Mouse (Mus musculus) gastrocnemius, postnatal 14 days (tissue): Measurements from ENCODE around the gene Cdkl3. TPM values are rescaled to one million over a fixed set of nuclear protein-coding genes. Genes with fewer than 3 reads are reported as not detected.
"Not testable (repeated sequence)": the region's sequence is repeated elsewhere in the genome, so short reads cannot be mapped to it uniquely, and the experiment has no call there.

Source experiments
- DNase-seq: peaks from one replicate; pipeline ENCODE4 v3.0.0; 2021; ENCODE audit warnings: mixed read lengths
- intact Hi-C: fragments of 180-260 bp; cut with DNase I; formaldehyde crosslinking; loops from one replicate; pipeline ENCODE4 v1.15.1; 2025; ENCODE audit warnings: low total_unique reads
- total RNA-seq, 2 experiments: library from RNA; stranded (reverse); gene quantifications; 2 replicates each; pipeline ENCODE4 v1.2.3; 2021

Cdkl3 gene
- total RNA-seq, 2 experiments from 2014 or later = 2.8 to 4.2 TPM

DNA sequence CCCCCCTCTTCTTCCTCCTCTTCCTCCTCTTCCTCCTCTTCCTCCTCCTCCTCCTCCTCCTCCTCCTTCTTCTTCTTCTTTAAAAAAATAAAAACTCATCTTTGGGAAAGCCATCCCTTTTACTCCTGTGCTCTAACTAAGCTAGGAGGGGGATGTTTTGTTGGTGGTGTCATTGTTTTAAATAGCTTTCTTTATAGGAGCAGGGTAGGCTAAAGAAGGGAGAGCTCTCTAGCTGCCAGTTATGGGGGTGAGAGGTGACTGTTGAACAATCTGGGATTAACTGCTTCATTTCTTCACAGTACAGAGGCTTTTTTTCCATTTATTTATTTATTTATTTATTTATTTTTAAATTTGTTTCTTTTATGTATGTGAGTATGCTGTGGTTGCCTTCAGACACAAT lies 101.5 kb downstream of the Cdkl3 start:
- intact Hi-C loops = no loop called here
- DNase-seq = no peak

GRCm38 (mm10) chr11:52106037-52106436 lies 102.0 kb downstream of the Cdkl3 start:
- intact Hi-C loops = no loop called here
- no peak for DNase-seq

DNA sequence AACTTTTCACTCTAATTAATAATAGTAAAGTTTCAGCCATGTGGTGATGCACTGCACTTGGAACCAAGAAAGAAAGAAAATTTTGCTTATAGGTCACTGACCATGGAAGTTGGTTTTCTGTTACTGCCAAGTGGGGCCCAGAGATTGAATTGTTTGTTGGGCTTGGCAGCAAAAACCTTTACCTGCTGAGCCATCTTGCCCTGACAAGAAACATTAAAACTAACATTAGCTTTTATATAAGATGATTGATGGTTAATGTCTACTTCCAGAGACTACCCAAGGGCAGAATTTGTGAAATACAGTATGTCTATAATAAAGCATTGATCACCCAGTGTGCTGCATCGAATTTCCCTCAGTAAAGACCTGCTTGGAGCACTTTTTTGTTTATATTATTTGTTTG lies 102.4 kb downstream of the Cdkl3 start:
- intact Hi-C loops = no loop called here
- no peak for DNase-seq

- DNase-seq = no peak
- intact Hi-C loops = no loop called here
Observed at GRCm38 (mm10) chr11:52108796-52109195, 104.8 kb downstream of the Cdkl3 start.

DNA sequence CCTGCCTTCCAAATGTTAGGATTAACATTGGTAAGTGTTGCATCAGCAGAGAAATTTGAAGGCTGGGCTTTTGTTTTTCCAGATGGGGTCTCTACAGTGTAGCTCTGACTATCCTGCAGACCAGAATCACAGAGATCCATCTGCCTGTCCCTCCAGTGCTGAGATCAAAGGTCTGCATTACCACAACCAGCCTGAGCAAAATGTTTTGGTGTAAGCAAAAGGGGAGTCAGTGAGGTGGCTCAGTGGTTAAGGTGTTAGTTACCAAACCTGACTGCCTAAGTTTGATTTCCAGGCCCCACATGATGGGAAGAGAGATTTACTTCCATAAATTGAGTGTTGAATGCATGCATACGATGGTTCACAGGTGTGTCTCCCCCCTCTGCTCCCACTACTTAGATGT lies 105.4 kb downstream of the Cdkl3 start:
- intact Hi-C loops = no loop called here
- DNase-seq = no peak

- intact Hi-C loops = no loop called here
- DNase-seq = no peak
Observed at GRCm38 (mm10) chr11:52115479-52115878, 111.5 kb downstream of the Cdkl3 start.

- DNase-seq, intact Hi-C loops: not testable (repeated sequence)
Observed at GRCm38 (mm10) chr11:52116117-52116516, 112.1 kb downstream of the Cdkl3 start.

GRCm38 (mm10) chr11:52117156-52117555 lies 113.1 kb downstream of the Cdkl3 start:
- DNase-seq = no peak
- intact Hi-C loops = no loop called here

DNA sequence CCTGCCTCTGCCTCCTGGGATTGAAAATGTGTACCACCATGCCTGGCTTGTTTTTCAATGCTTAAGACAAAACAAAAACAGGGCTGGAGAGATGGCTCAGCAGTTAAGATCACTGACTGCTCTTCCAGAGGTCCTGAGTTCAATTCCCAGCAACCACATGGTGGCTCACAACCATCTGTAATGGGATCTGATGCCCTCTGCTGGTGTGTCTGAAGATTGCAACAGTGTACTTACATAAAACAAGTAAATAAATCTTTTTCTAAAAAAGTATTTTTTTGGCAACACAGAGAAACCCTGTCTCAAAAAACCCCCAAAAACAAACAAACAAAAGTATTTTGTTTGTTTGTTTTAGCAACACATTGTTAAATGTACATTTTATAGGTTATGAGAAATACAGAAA lies 116.4 kb downstream of the Cdkl3 start:
- DNase-seq, intact Hi-C loops: not testable (repeated sequence)

GRCm38 (mm10) chr11:52122045-52122444 lies 118.0 kb downstream of the Cdkl3 start:
- intact Hi-C loops = no loop called here

DNA sequence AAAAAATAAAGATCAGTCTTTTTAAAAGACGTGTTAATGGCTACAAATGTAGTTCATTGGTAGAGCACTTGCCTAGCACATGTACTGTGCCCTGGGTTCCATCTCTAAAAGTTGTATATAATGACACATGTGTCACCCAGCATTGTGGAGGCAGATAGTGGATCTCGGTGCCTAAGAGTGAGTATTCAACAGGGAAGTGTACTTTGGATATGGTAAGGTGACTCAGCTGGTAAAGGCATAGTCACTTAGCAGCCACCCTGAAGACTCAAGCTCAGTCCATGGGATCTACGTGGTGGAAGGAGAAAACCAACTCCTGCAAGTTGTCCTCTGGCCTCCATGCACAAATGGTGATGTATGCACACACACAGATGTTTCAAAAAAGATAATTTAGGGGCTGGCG lies 120.4 kb downstream of the Cdkl3 start:
- intact Hi-C loops = no loop called here
- no peak for DNase-seq

More at GRCm38 (mm10) chr11:52122045-52122444, 118.0 kb downstream of the Cdkl3 start:
- DNase-seq = no peak

DNA sequence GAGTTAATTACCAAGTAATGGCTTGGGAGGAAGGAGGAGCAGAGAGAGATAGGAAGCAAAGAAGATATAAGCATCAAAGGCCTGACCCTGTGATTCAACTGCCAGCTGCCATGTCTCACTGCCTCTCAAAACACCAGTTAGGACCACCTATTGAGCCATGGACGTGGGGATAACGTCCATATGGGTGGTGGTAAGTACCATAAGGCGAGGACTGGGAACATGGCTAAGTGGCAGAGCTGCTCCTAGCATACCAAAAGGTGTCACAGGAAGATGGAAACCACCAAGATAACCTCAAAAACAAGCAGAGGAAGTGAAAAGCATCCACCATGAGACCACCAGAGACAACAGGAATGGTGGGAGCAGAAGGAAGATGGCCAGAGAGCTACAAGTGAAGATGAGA lies 123.1 kb downstream of the Cdkl3 start:
- intact Hi-C loops = no loop called here
- no peak for DNase-seq

DNA sequence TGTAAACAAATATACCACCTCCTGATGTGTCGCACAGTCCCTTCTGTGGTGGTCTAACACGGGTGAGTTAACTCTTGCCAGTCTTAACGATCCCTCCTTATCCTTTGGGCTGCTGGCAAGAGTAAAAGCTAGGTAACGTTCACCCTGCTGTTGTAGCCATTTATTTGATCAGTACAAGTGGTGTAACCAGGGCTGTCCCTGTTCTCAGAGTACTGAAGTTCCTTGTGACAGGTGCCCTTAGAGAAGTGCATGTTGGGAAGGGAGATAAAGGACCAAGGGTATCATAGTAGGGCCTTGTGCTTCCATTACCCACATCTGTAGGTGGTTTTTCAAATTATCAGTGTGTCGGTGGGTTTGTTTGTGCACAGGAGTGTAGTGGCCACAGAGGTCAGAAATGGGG lies 123.7 kb downstream of the Cdkl3 start:
- intact Hi-C loops = no loop called here
- no peak for DNase-seq

DNA sequence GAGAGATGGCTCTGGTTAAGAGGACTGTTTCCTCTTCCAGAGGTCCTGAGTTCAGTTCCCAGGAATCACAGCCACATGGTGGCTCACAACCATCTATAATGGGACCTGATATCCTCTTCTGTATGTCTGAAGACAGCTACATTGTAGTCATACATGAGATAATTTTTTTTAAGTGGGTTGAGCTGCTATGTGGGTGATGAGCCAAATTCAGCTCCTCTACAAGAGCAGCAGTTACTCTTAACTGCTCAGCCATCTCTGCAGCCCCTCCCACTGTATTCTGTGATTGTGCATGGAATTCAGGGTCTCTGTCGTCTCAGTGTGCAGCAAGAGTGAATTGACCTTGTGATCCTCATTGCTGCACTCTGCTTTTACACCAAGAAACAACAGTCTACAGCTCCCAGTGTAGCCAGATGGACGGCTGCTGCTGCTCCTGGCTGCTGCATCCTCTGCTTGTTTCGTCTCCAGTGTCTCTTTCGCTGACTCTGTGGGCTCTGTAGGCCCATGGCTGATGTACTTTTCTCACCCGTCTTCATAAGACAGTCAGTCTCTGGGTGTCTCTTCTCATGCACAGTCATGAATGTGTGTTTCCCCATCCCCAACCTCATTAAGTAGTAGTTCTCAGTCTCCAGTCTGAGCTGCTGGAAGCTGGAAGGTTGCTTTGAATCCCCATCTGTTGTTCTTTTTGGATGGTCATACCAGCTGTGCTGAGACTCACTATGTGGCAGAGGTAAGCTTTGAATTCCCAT lies 124.5 kb downstream of the Cdkl3 start:
- no peak for DNase-seq
- intact Hi-C loops = no loop called here

DNA sequence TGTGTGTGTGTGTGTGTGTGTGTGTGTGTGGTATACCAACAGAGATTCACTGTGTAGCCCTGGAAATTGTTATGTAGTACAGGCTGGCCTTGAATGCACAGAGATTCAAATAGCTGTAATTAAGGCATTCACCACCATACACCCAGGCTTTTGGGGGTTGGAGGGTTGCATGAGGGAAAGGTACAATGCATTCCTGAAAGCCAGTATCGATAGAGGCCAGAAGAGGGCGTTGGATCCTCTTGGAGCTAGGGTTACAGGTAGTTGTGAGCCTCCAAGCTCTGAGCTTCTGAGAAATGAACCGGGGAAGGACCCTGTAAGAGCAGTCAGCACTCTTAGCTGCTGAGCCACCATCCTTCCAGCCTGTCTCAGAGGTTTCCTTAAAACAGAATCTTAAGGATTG lies 125.2 kb downstream of the Cdkl3 start:
- intact Hi-C loops = no loop called here
- DNase-seq = no peak

- intact Hi-C loops = no loop called here
- peak; percentile 6 for DNase-seq
Observed at GRCm38 (mm10) chr11:52129621-52130450, 125.8 kb downstream of the Cdkl3 start.

GRCm38 (mm10) chr11:52130451-52131068 lies 126.5 kb downstream of the Cdkl3 start:
- DNase-seq = no peak
- intact Hi-C loops = no loop called here
